8 mouse cellular contexts compared by ENCODE assay signal in the genomic region with DNA sequence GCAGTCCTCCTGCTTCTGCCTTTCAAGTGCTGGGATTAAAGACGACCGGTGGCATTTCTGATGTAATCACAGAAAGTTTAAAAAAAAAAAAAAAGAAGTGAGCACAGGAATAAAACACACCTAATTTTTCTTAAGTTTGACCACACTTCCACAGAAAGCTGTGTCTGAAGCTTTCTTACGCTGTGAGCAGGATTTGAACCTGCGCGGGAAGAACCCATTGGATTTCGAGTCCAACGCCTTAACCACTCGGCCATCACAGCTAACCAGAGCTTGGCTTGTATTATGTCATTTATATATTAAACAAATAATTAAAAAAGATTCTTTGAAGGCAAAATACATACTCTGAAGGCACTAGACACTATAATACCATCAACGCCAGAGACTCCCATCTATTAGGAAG. TPM values are rescaled to one million over a fixed set of nuclear protein-coding genes. Genes with fewer than 3 reads are reported as not detected.
A peak's percentile ranks its signal among the peaks of the same experiment; 100 is the strongest.
DNase-seq lines count a peak whose midpoint lies in the region; ATAC-seq and TF ChIP-seq lines count a peak whose summit lies in the region.

No protein-coding gene starts in this region.

- no peaks in the 10 kb centered on the region for H3K27me3 ChIP-seq in C2C12 (ENCODE audit: control insufficient read depth, insufficient read depth, insufficient read length)
- peaks cover 29% of the 10 kb centered on the region for H3K27me3 ChIP-seq in embryonic facial prominence, embryonic 10.5 days (replicated peaks; ENCODE audit: low read depth, poor library complexity, severe bottlenecking)
- no peaks in the 10 kb centered on the region for H3K27me3 ChIP-seq in heart, adult 2 months (ENCODE audit: control insufficient read depth, insufficient read depth, low read length)
- H3K27me3 ChIP-seq in midbrain, embryonic 16.5 days (ENCODE audit: control insufficient read depth, insufficient read depth, low read depth, low read length) = peaks cover 28% of the 10 kb centered on the region

- H3ac ChIP-seq in C2C12 (ENCODE audit: control insufficient read depth, insufficient read length, low read depth) = peak overlapping the region; percentile 30

- H3K9me3 ChIP-seq in embryonic facial prominence, embryonic 10.5 days = no peaks in the 10 kb centered on the region
- no peaks in the 10 kb centered on the region for H3K9me3 ChIP-seq in midbrain, embryonic 16.5 days (replicated peaks; ENCODE audit: control insufficient read depth, low read length, poor library complexity, severe bottlenecking)

- ATAC-seq in midbrain, embryonic 16.5 days = peak; percentile 63; the same call in 1 of the 2 replicates

- DNase-seq in adrenal gland, adult 8-10 months = peak; percentile 76
- peak; percentile 83 for DNase-seq in embryonic facial prominence, embryonic 10.5 days (ENCODE audit: low spot score)
- DNase-seq in heart, adult 2 months = peak; percentile 86 to 90
- DNase-seq in kidney, adult 11 months = peak; percentile 59
- peak; percentile 90 for DNase-seq in liver
- DNase-seq in spleen, postnatal 4 days (ENCODE audit: low spot score in 2 of 2) = peak; percentile 85 to 91

- TF ChIP-seq EP300 in heart, adult 2 months (IDR thresholded peaks at IDR 0.05; ENCODE audit: insufficient read depth, low read depth, low read length) = 0 out of 2 replicates have a peak, but pooled peaks have one; percentile 63

- WGBS in embryonic facial prominence, embryonic 10.5 days = under 1% methylated on average over 9 of the region's 9 CpGs
- 2% methylated on average over 9 of the region's 9 CpGs for WGBS in heart, adult 2 months
- WGBS in midbrain, embryonic 16.5 days = under 1% methylated on average over 9 of the region's 9 CpGs

- H3K36me3 ChIP-seq in C2C12 (ENCODE audit: control insufficient read depth, insufficient read depth) = no peaks in the 10 kb centered on the region
- no peaks in the 10 kb centered on the region for H3K36me3 ChIP-seq in embryonic facial prominence, embryonic 10.5 days (replicated peaks)
- H3K36me3 ChIP-seq in heart, adult 2 months (ENCODE audit: control insufficient read depth, insufficient read depth, low read length) = no peaks in the 10 kb centered on the region
- H3K36me3 ChIP-seq in midbrain, embryonic 16.5 days (ENCODE audit: control insufficient read depth, insufficient read depth, low read length) = no peaks in the 10 kb centered on the region

- H3K79me3 ChIP-seq in C2C12 (ENCODE audit: low read depth) = no peaks in the 10 kb centered on the region

- H3K79me2 ChIP-seq in C2C12 (ENCODE audit: control insufficient read depth, insufficient read depth) = no peaks in the 10 kb centered on the region
- no peaks in the 10 kb centered on the region for H3K79me2 ChIP-seq in heart, adult 2 months (replicated peaks; ENCODE audit: control insufficient read depth, insufficient read depth, low read length)

- H3K4me3 ChIP-seq in C2C12 (ENCODE audit: insufficient read depth, poor library complexity, severe bottlenecking) = peak overlapping the region; percentile 39
- H3K4me3 ChIP-seq in embryonic facial prominence, embryonic 10.5 days = peak overlapping the region; percentile 66
- H3K4me3 ChIP-seq in heart, adult 2 months = peak overlapping the region; percentile 58
- peak overlapping the region; percentile 10 for H3K4me3 ChIP-seq in midbrain, embryonic 16.5 days (ENCODE audit: low read depth, low read length)

- no peak for TF ChIP-seq POLR2A in heart, adult 2 months (IDR thresholded peaks at IDR 0.05; ENCODE audit: insufficient read depth, low read depth, low read length)

- H3K4me1 ChIP-seq in embryonic facial prominence, embryonic 10.5 days = peaks cover 14% of the 10 kb centered on the region
- H3K4me1 ChIP-seq in heart, adult 2 months (ENCODE audit: control insufficient read depth, insufficient read depth, low read length) = no peaks in the 10 kb centered on the region; the same call in 1 of the 2 replicates
- peaks cover 11% of the 10 kb centered on the region for H3K4me1 ChIP-seq in midbrain, embryonic 16.5 days (ENCODE audit: control insufficient read depth, insufficient read depth, low read length)

- peak overlapping the region; percentile 55 for H3K4me2 ChIP-seq in midbrain, embryonic 16.5 days (ENCODE audit: low read length)

- peak overlapping the region; percentile 66; the same call in 1 of the 2 replicates for H3K9ac ChIP-seq in heart, adult 2 months (ENCODE audit: low read depth, low read length)
- H3K9ac ChIP-seq in midbrain, embryonic 16.5 days (ENCODE audit: low read depth, low read length) = no peak overlapping the region

- no peak for TF ChIP-seq CTCF in C2C12 (IDR thresholded peaks at IDR 0.05; ENCODE audit: control insufficient read depth, insufficient read depth, insufficient read length)
- TF ChIP-seq CTCF in heart, adult 2 months (IDR thresholded peaks at IDR 0.05) = no peak

- no peak overlapping the region; the same call in 1 of the 2 replicates for H3K27ac ChIP-seq in embryonic facial prominence, embryonic 10.5 days (replicated peaks)
- H3K27ac ChIP-seq in heart, adult 2 months = no peak overlapping the region; the same call in 1 of the 2 replicates
- no peak overlapping the region for H3K27ac ChIP-seq in midbrain, embryonic 16.5 days (ENCODE audit: low read length)

- intact Hi-C loops in heart, adult 2 months (cut with DNase I) = loop anchor here (5.0 to 10.0 kb wide), 4 partner anchors 167 to 1415 kb away; no protein-coding TSS in a partner anchor

TF ChIP-seq in C2C12, 6 proteins besides CTCF, POLR2A, EP300 and RAD21:
- peak; percentile 24 for TF ChIP-seq CEBPB (IDR thresholded peaks at IDR 0.05; ENCODE audit: low read depth)
- TF ChIP-seq USF1 (IDR thresholded peaks at IDR 0.05; ENCODE audit: low read depth) = no peak
TF ChIP-seq in C2C12: peak in this region for 1.

RNA-seq across cellular contexts. Expression of gene Prss16, which starts 12.7 kb away (rescaled TPM):
- 1.1 TPM for polyA plus RNA-seq in C2C12 (2012; fragmentation: generic; extraction: Trizol)
- total RNA-seq in adrenal gland, adult 8-10 months (2022) = under 1 TPM in 2 of 4 experiments, not detected in 2; 0.63 to 0.70 TPM
- polyA plus RNA-seq in embryonic facial prominence, embryonic 10.5 days (2016; fragmentation: Nextera tagmentation; extraction: Ambion mirVana) = 0.13 and 0.54 TPM in 2 replicates
- not detected for total RNA-seq in heart, adult 2 months (2021)
- 0.23 TPM in 1 of 2 replicates, not detected in the other for polyA plus RNA-seq in heart, adult 2 months (2012; rRNA removed)
- not detected in 2 replicates for polyA plus RNA-seq in midbrain, embryonic 16.5 days (2015; fragmentation: Nextera tagmentation; extraction: Ambion mirVana)

RNA-seq across cellular contexts. Expression of gene Hist1h2ah, which starts 13.1 kb away (rescaled TPM):
- polyA plus RNA-seq in C2C12 (2012; fragmentation: generic; extraction: Trizol) = 9.5 TPM
- total RNA-seq in adrenal gland, adult 8-10 months (2022) = 10 to 100 TPM in 2 of 4 experiments, 1 to 10 TPM in 1, not detected in 1; 6.0 to 18.5 (median 12.6) TPM
- polyA plus RNA-seq in embryonic facial prominence, embryonic 10.5 days (2016; fragmentation: Nextera tagmentation; extraction: Ambion mirVana) = 8.0 and 8.8 TPM in 2 replicates
- 1 to 10 TPM; 8.1 to 10.0 TPM for total RNA-seq in heart, adult 2 months (2021)
- polyA plus RNA-seq in heart, adult 2 months (2012; rRNA removed) = 1.1 TPM in 1 of 2 replicates, not detected in the other
- polyA plus RNA-seq in midbrain, embryonic 16.5 days (2015; fragmentation: Nextera tagmentation; extraction: Ambion mirVana) = not detected in 2 replicates

RNA-seq across cellular contexts. Expression of gene Hist1h2bk, which starts 13.4 kb away (rescaled TPM):
- polyA plus RNA-seq in C2C12 (2012; fragmentation: generic; extraction: Trizol) = 12.8 TPM
- 10 to 100 TPM; 22.5 to 31.6 (median 25.4) TPM for total RNA-seq in adrenal gland, adult 8-10 months (2022)
- 8.5 and 10.0 TPM in 2 replicates for polyA plus RNA-seq in embryonic facial prominence, embryonic 10.5 days (2016; fragmentation: Nextera tagmentation; extraction: Ambion mirVana)
- total RNA-seq in heart, adult 2 months (2021) = 10 to 100 TPM in 1 of 2 experiments, 1 to 10 TPM in 1; 7.3 to 10.0 TPM
- polyA plus RNA-seq in heart, adult 2 months (2012; rRNA removed) = not detected in 2 replicates
- 1.3 TPM in 1 of 2 replicates, not detected in the other for polyA plus RNA-seq in midbrain, embryonic 16.5 days (2015; fragmentation: Nextera tagmentation; extraction: Ambion mirVana)

RNA-seq across cellular contexts. Expression of gene Hist1h4i, which starts 18.9 kb away (rescaled TPM):
- polyA plus RNA-seq in C2C12 (2012; fragmentation: generic; extraction: Trizol) = 31.8 TPM
- 10 to 100 TPM; 42.6 to 80.0 (median 56.7) TPM for total RNA-seq in adrenal gland, adult 8-10 months (2022)
- 37.1 and 38.7 TPM in 2 replicates for polyA plus RNA-seq in embryonic facial prominence, embryonic 10.5 days (2016; fragmentation: Nextera tagmentation; extraction: Ambion mirVana)
- total RNA-seq in heart, adult 2 months (2021) = 10 to 100 TPM; 11.9 to 18.1 TPM
- polyA plus RNA-seq in heart, adult 2 months (2012; rRNA removed) = 5.8 and 8.3 TPM in 2 replicates
- polyA plus RNA-seq in midbrain, embryonic 16.5 days (2015; fragmentation: Nextera tagmentation; extraction: Ambion mirVana) = 4.0 and 4.9 TPM in 2 replicates

RNA-seq across cellular contexts. Expression of gene Hist1h2ag, which starts 20.5 kb away (rescaled TPM):
- polyA plus RNA-seq in C2C12 (2012; fragmentation: generic; extraction: Trizol) = 9.8 TPM
- total RNA-seq in adrenal gland, adult 8-10 months (2022) = 10 to 100 TPM in 3 of 4 experiments, 1 to 10 TPM in 1; 8.7 to 18.8 (median 13.1) TPM
- polyA plus RNA-seq in embryonic facial prominence, embryonic 10.5 days (2016; fragmentation: Nextera tagmentation; extraction: Ambion mirVana) = 75.8 and 77.8 TPM in 2 replicates
- total RNA-seq in heart, adult 2 months (2021) = 1 to 10 TPM; 1.7 to 4.3 TPM
- not detected in 2 replicates for polyA plus RNA-seq in heart, adult 2 months (2012; rRNA removed)
- polyA plus RNA-seq in midbrain, embryonic 16.5 days (2015; fragmentation: Nextera tagmentation; extraction: Ambion mirVana) = 1.8 and 8.3 TPM in 2 replicates

Comparison
In these comparisons a context has a peak if more than half of its experiments do, and no peak if none do; other contexts are left out.
1. H3K4me3 ChIP-seq: peak in every context shown above with its lines; median percentile 66 in embryonic facial prominence, embryonic 10.5 days; 58 in heart, adult 2 months; 39 in C2C12; 10 in midbrain, embryonic 16.5 days.